Mouse (Mus musculus) retina, adult 2 months (tissue): ENCODE measurements around the gene Gm9611.
"Not testable (repeated sequence)": the region's sequence is repeated elsewhere in the genome, so short reads cannot be mapped to it uniquely, and the experiment has no call there.

Experiments used
- DNase-seq: peaks from one replicate; pipeline ENCODE4 v3.0.0-alpha.2; 2012; ENCODE audit warnings: low read depth, low spot score

The Gm9611 gene

DNA sequence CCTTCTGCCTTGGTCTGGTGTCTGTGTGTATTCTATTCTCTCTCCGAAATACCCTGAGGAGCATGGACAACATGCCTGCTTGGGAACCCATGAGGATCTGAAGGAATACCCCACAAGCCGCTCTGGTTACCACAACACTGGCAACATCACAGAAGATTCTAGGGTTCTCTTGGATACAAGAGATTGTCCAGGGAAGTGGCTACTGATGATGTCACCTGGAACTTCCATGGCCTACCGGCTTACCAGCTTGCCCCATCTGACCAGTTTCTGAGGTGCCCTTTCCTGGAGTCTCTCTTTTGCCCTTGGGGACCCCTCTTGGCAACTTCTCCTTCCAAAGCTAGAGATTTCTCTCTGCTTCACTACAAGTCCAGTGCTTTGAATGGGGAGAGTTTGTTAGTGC, at the start of gene Gm9611:
Gene Gm9611, minus strand, starts transcription at position 101 of the 400 bp plus-strand sequence.
- not testable (repeated sequence) for DNase-seq

GRCm38 (mm10) chr14:42309910-42310309, 12.8 kb upstream of the Gm9611 start, which contains the start of gene Gm7995:
Gene Gm7995 (plus strand): TSS chr14:42310210.
- DNase-seq = not testable (repeated sequence)

- DNase-seq = not testable (repeated sequence)
These were observed 37.2 kb downstream of the Gm9611 start, which contains the start of gene Gm17026 for GRCm38 (mm10) chr14:42259948-42260347. Gene Gm17026 (minus strand): TSS chr14:42260048.
